Mouse (Mus musculus) left cerebral cortex, adult 6 months (tissue): ENCODE measurements around the gene Spata31d1c. TPM values are rescaled to one million over a fixed set of nuclear protein-coding genes. Genes with fewer than 3 reads are reported as not detected.

Source experiments
- long read RNA-seq, 2 experiments: library from polyadenylated mRNA; unstranded; transcript quantifications; one replicate each; pipeline ENCODE4 v2.0.0; 2019 to 2020
- polyA plus RNA-seq: library from polyadenylated mRNA; unstranded; fragments of <200 nt; fragmentation: Nextera tagmentation; gene quantifications from 2 replicates; pipeline ENCODE4 v1.2.3, GENCODE M21; 2021

Gene Spata31d1c
- not detected in 2 replicates for polyA plus RNA-seq
- long read RNA-seq, experiment 1 = 0 reads
- long read RNA-seq, experiment 2 = 0 reads

GRCm38 (mm10) chr13:65032758-65033157 is at the start of gene Spata31d1c:
TSS of gene Spata31d1c (plus strand) at chr13:65033058.

GRCm38 (mm10) chr13:65052660-65053059 is 19.8 kb downstream of the Spata31d1c start, which contains the start of gene Prss47:
TSS of gene Prss47 (minus strand) at chr13:65052760.

Other genes starting within 250 kb of the Spata31d1c start
- 0.90 and 1.2 TPM in 2 replicates for gene Cntnap3, start 129.1 kb upstream of the Spata31d1c start, polyA plus RNA-seq
- gene Spata31, start 115.7 kb upstream of the Spata31d1c start, polyA plus RNA-seq = not detected in 2 replicates
- gene Prss47, start 19.7 kb downstream of the Spata31d1c start, polyA plus RNA-seq = not detected in 2 replicates
- 33.1 and 40.2 TPM in 2 replicates for gene Mfsd14b, start 79.9 kb downstream of the Spata31d1c start, polyA plus RNA-seq
- gene Olfr465-ps1, start 105.0 kb downstream of the Spata31d1c start, polyA plus RNA-seq = not detected in 2 replicates
- gene Olfr466, start 117.2 kb downstream of the Spata31d1c start, polyA plus RNA-seq = not detected in 2 replicates
- 0.21 TPM in 1 of 2 replicates, not detected in the other for gene Nlrp4f, start 172.9 kb downstream of the Spata31d1c start, polyA plus RNA-seq
- gene Gm10775, start 226.5 kb downstream of the Spata31d1c start, polyA plus RNA-seq = 0.28 TPM in 1 of 2 replicates, not detected in the other
- gene Zfp369, start 245.8 kb downstream of the Spata31d1c start, polyA plus RNA-seq = 8.8 and 9.6 TPM in 2 replicates